Mouse (Mus musculus) embryonic facial prominence, embryonic 11.5 days (tissue): ENCODE measurements around the gene Kdelc1. TPM values are rescaled to one million over a fixed set of nuclear protein-coding genes. Genes with fewer than 3 reads are reported as not detected.

ENCODE experiments used
- ATAC-seq: fragments of 200-750 bp; cut with Nextera tagmentation; replicated peaks from 2 replicates; pipeline ENCODE4 v1.8.0; 2017; ENCODE audit warnings: low read depth; ENCODE audit not compliant: insufficient number of reproducible peaks, low FRiP score, low TSS enrichment
- DNase-seq: peaks from one replicate; pipeline ENCODE4 v3.0.0-alpha.2; 2015; ENCODE audit warnings: low spot score
- H3K27ac ChIP-seq: fragments of 300-500 bp; sonication (generic); replicated peaks from 2 replicates; pipeline ENCODE4 v1.5.1; 2014; ENCODE audit warnings: mild to moderate bottlenecking, low read depth, low read length, control low read depth
- H3K27me3 ChIP-seq: fragments of 300-500 bp; sonication (generic); 2 replicates; pipeline ENCODE4 v1.6.1; 2014; ENCODE audit warnings: mild to moderate bottlenecking, low read length, moderate library complexity, mixed read lengths; ENCODE audit not compliant: control insufficient read depth, insufficient read depth
- H3K36me3 ChIP-seq: fragments of 300-500 bp; sonication (generic); replicated peaks from 2 replicates; pipeline ENCODE4 v1.6.1; 2014; ENCODE audit warnings: low read depth, mild to moderate bottlenecking, low read length, moderate library complexity, mixed read lengths; ENCODE audit not compliant: control insufficient read depth, insufficient read depth
- H3K4me1 ChIP-seq: fragments of 300-500 bp; sonication (generic); 2 replicates; pipeline ENCODE4 v1.6.1; 2014; ENCODE audit warnings: low read length, mixed read lengths; ENCODE audit not compliant: control insufficient read depth, insufficient read depth
- H3K4me2 ChIP-seq: fragments of 300-500 bp; sonication (generic); 2 replicates; pipeline ENCODE4 v1.6.1; 2014; ENCODE audit warnings: low read depth, mild to moderate bottlenecking, control low read depth, low read length, moderate library complexity
- H3K4me3 ChIP-seq: fragments of 300-500 bp; sonication (generic); 2 replicates; pipeline ENCODE4 v1.5.1; 2014; ENCODE audit warnings: low read depth, low read length, control low read depth
- H3K9ac ChIP-seq: fragments of 300-500 bp; sonication (generic); replicated peaks from 2 replicates; pipeline ENCODE4 v1.6.1; 2014; ENCODE audit warnings: mild to moderate bottlenecking, control low read depth, low read length
- H3K9me3 ChIP-seq: fragments of 300-500 bp; sonication (generic); replicated peaks from 2 replicates; pipeline ENCODE4 v1.6.1; 2016; ENCODE audit warnings: mild to moderate bottlenecking, low read length, inconsistent platforms, mixed read lengths; ENCODE audit not compliant: control insufficient read depth
- WGBS: fragments of 180-500 bp; shearing (Covaris S2); extraction: QIAGEN DNeasy Blood & Tissue Kit; methylation state at CpG from one replicate; pipeline ENCODE4 v1.1.7; 2014; 5-methylcytosine and 5-hydroxymethylcytosine counted together
- polyA plus RNA-seq: library from polyadenylated mRNA; unstranded; fragments of >200 nt; fragmentation: Nextera tagmentation; extraction: Ambion mirVana; gene quantifications from 2 replicates; pipeline ENCODE4 v1.2.1, GENCODE M21; 2014

Gene Kdelc1
- polyA plus RNA-seq, 1 experiment from 2014 or later: 88.9 TPM

DNA sequence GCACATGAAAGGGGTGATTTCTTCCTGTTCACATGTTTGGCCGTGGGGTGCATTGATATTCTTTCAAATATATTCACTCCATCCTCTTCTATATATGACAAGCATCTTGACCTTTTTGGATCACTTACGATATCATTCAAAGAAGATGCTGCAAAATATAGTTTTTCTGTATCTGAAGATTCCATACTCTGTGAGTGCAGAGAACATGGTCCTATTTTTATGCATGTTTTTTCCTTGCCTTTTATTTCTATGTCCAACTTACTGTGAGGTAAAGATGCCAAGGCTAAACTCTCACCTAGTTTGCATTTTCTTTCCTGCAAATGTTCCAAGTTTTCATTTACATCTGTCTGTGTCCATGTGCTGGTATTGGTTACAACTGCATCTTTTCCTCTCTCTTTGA lies 56.8 kb downstream of the Kdelc1 start, which contains the start of gene Gm8251:
Gene Gm8251 (minus strand): TSS at position 101 of the 400 bp plus-strand sequence.
- ATAC-seq: no peak

DNA sequence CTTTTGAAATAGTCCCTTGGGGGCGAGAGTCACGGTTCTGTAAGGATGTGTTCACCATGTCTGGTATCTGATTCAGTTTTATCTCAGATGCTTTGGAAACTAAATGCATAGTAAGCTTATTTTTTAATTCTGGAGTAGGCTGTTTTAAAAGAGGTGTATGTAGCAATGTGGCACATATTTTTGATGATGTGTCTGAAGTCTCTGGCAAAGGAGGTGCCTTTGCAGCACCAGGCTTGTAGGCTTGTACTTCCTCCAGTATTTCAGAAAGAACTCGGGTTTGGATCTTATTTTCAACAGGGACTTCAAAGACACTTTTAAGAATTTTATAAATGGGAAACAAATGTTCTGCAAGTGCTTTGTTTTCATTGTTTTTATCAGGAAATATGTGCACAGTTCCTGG lies 60.8 kb downstream of the Kdelc1 start:
- no peak overlapping the region for H3K4me2 ChIP-seq
- no peak overlapping the region for H3K4me3 ChIP-seq
- no peaks in the 10 kb centered on the region for H3K9me3 ChIP-seq
- no peak for DNase-seq
- H3K4me1 ChIP-seq: no peaks in the 10 kb centered on the region
- no peaks in the 10 kb centered on the region for H3K36me3 ChIP-seq
- no peak overlapping the region for H3K27ac ChIP-seq
- ATAC-seq: no peak
- H3K9ac ChIP-seq: no peak overlapping the region
- WGBS: 71% methylated on average over 3 of the region's 3 CpGs
- no peaks in the 10 kb centered on the region for H3K27me3 ChIP-seq

More for the DNA sequence above, 56.8 kb downstream of the Kdelc1 start, which contains the start of gene Gm8251:
- H3K9ac ChIP-seq: no peak within 1 kb of the TSS
- H3K4me3 ChIP-seq: no peak within 1 kb of the TSS
- no peak within 1 kb of the TSS for H3K27ac ChIP-seq
- no peaks in the 10 kb centered on the region for H3K27me3 ChIP-seq
- no peaks in the 10 kb centered on the region for H3K9me3 ChIP-seq
- DNase-seq: no peak
- no peaks in the 10 kb centered on the region for H3K4me1 ChIP-seq
- WGBS: 87% methylated on average over 2 of the region's 2 CpGs
- H3K4me2 ChIP-seq: no peak within 1 kb of the TSS
- no peaks in the 10 kb centered on the region for H3K36me3 ChIP-seq

Other genes with a start within 250 kb of the Kdelc1 start
- 69.5 and 77.1 TPM in 2 replicates for gene Tpp2, start 185.2 kb downstream of the Kdelc1 start, polyA plus RNA-seq
- gene Mettl21c, start 98.8 kb downstream of the Kdelc1 start, polyA plus RNA-seq: 0.95 and 1.1 TPM in 2 replicates
- 0.17 and 0.29 TPM in 2 replicates for gene Gm8251, start 56.9 kb downstream of the Kdelc1 start, polyA plus RNA-seq
- gene Tex30, start 16.4 kb downstream of the Kdelc1 start, polyA plus RNA-seq: 108 and 109 TPM in 2 replicates
- gene Bivm, start 149 bp upstream of the Kdelc1 start, polyA plus RNA-seq: 34.2 and 36.2 TPM in 2 replicates
- 33.3 and 38.0 TPM in 2 replicates for gene Ercc5, start 28.9 kb upstream of the Kdelc1 start, polyA plus RNA-seq
- not detected in 2 replicates for gene Mettl21e, start 100.2 kb upstream of the Kdelc1 start, polyA plus RNA-seq